Mouse (Mus musculus) spleen, adult 12 weeks (tissue): Measurements from ENCODE around the gene Hoxc6.

Experiments used
- DNase-seq: peaks from one replicate; pipeline ENCODE4 v3.0.0; 2022; ENCODE audit warnings: low spot score

Gene Hoxc6

DNA sequence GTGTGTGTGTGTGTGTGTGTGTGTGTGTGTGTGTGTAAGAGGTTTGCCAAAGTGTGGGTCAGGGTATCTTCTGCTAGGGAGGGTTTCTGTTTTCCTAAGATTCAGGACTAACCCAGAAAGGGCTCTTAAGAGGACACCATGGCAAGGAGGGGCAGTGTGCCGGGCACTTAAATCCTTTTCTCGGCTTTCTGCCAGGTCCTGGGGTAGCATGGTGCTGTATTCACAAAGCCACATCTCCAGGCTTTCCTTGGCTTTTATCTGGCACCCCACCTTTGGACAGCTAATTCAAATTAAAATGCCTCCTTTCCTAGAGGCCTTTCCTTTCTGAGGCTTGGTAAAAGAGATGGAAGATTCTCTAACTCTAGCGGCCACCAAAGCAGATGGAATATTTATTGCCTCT, 41.6 kb downstream of the Hoxc6 start:
- DNase-seq: no peak

DNA sequence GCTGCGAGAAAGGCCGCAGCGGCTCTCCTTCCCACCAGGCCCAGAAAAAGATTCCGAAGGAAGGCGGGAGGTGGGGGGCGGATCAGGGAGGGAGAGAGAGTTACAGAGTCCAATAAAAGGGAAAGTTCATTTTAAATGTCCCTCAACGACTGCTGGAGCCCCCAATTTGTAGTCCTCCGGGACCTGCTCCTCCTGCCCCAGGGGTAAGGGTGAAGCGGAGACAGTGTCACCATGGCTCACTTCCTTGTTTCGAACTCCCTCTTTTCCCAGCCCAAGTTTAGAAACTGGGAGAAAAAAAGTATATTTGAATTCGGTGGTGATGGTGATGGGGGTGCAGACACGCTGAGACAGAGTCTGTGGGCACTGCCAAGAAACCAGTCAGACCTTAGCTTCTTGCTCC, 42.5 kb downstream of the Hoxc6 start:
- DNase-seq: no peak

- no peak for DNase-seq
These were observed 43.6 kb downstream of the Hoxc6 start for GRCm38 (mm10) chr15:103041613-103042012.

DNA sequence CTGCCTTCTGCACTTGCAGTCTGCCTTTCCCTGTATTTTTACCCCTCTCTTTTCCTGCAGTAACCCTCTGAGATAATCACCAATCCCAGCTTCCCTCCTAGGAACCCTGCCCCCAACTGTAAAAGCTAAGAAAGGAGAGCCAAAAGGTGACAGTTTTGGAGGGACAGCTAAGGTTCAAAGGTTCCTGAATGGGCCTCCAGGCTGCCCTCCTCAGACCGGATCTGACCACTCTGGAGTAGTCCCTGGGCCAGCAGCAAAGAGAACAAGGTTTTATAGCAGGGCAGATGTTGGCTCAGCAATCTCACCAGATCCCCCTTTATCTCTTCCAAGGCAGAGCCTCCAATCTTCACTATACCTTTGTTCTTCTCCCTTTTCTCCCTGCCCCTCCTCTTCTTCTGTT, 44.2 kb downstream of the Hoxc6 start:
- no peak for DNase-seq

DNA sequence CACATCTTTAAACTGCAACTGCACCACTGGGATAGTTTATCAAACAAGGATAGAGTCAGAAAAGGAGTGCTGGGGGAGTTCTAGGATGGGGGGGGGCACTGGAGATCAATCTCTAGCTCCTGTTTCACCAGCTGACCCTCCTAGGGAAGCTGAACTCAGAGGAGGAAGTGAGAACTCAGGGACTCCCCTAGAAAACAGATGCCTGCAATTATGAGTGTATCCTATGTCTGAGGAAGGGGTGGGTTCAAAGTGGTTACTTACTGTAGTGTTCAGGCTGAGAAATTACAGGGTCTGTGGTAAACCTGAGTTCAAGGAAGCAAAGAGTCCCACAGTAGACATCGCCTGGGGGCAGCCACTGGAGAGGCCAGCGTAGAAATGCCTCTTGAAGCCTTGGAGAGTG, 53.6 kb downstream of the Hoxc6 start:
- no peak for DNase-seq

GRCm38 (mm10) chr15:103053210-103053609, 55.2 kb downstream of the Hoxc6 start:
- DNase-seq: no peak

- DNase-seq: no peak
These were observed 58.3 kb downstream of the Hoxc6 start for GRCm38 (mm10) chr15:103056396-103056795.

- DNase-seq: no peak
These were observed 60.7 kb downstream of the Hoxc6 start for GRCm38 (mm10) chr15:103058715-103059114.

DNA sequence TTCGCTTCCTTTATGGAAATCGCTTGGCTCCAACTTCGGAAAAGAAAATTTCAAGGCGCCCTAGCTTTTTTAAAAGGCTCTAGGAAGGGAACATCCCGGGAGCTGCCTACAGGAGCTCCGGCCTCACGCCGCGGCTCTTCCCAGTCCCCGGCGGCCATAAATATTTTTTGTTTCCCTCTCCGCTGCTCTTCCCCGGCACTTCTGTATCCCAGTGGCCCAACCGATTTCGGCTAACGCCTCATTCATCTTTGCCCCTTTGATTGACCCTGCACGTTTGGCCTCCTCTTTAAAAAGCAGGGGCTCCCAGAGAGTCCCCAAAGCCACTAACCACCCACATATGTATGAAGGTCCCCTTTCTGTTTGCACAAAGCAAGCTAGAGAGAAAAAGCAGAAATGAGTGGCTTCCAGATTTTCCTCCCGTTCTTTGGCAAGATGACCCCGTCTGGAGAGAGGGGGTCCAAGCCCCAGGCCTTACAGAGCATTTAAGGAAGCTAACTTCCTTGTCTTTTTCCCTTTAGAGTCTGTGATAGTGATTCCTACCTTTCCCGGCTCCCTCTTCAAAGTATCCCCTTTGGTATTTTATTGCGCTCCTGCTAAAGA, 61.4 kb downstream of the Hoxc6 start:
- no peak for DNase-seq

GRCm38 (mm10) chr15:103060021-103060340, 61.9 kb downstream of the Hoxc6 start:
- DNase-seq: no peak

- DNase-seq: no peak
These were observed 62.5 kb downstream of the Hoxc6 start for GRCm38 (mm10) chr15:103060341-103061130.

- no peak for DNase-seq
These were observed 63.2 kb downstream of the Hoxc6 start for GRCm38 (mm10) chr15:103061131-103061825.
